Mouse (Mus musculus): Measurements from ENCODE around the gene Anp32a.

- TF ChIP-seq CTCF (IDR thresholded peaks at IDR 0.05; ENCODE audit: control insufficient read depth, insufficient read depth, insufficient read length) = no peak
- no peak for TF ChIP-seq MYOD1 (IDR thresholded peaks at IDR 0.05; ENCODE audit: control insufficient read depth, insufficient read length, low read depth)
- no peak for TF ChIP-seq USF1 (IDR thresholded peaks at IDR 0.05; ENCODE audit: low read depth)
- no peak for TF ChIP-seq MAX (IDR thresholded peaks at IDR 0.05)
- TF ChIP-seq MYOG (IDR thresholded peaks at IDR 0.05; ENCODE audit: control insufficient read depth, extremely low read depth, insufficient read length) = no peak
- no peak for TF ChIP-seq CEBPB (IDR thresholded peaks at IDR 0.05; ENCODE audit: low read depth)
Observed at GRCm38 (mm10) chr9:62365326-62366080, 24.4 kb downstream of the Anp32a start.

Measured in C2C12 (cell line).